Mouse (Mus musculus): ENCODE results near the gene Srsf5. TPM values are rescaled to one million over a fixed set of nuclear protein-coding genes. Genes with fewer than 3 reads are reported as not detected.

Srsf5 gene
- 1,069 TPM for polyA plus RNA-seq (2017; shearing (Covaris generic))

GRCm38 (mm10) chr12:80945334-80945995 lies at the start of gene Srsf5:
TSS of gene Srsf5 (plus strand) at chr12:80945504.

GRCm38 (mm10) chr12:80968605-80969004 lies 23.3 kb downstream of the Srsf5 start, which contains the start of gene Slc10a1:
TSS of gene Slc10a1 (minus strand) at chr12:80968705.

Other genes with a start within 250 kb of the Srsf5 start
- not detected for gene Ccdc177, start 184.8 kb upstream of the Srsf5 start, polyA plus RNA-seq (2017; shearing (Covaris generic))
- 157 TPM for gene Susd6, start 155.0 kb upstream of the Srsf5 start, polyA plus RNA-seq (2017; shearing (Covaris generic))
- 1.7 TPM for gene Slc10a1, start 23.2 kb downstream of the Srsf5 start, polyA plus RNA-seq (2017; shearing (Covaris generic))
- gene Smoc1, start 81.3 kb downstream of the Srsf5 start, polyA plus RNA-seq (2017; shearing (Covaris generic)): 0.24 TPM